Mouse (Mus musculus): ENCODE results near the gene Zfp712. TPM values are rescaled to one million over a fixed set of nuclear protein-coding genes. Genes with fewer than 3 reads are reported as not detected.

The Zfp712 gene
- polyA plus RNA-seq (2015; fragmentation: Illumina TruSeq; extraction: RNeasy Lipid Tissue Mini Kit (QIAGEN cat#74804); ENCODE audit: low read depth, low replicate concordance): 5.4 TPM

DNA sequence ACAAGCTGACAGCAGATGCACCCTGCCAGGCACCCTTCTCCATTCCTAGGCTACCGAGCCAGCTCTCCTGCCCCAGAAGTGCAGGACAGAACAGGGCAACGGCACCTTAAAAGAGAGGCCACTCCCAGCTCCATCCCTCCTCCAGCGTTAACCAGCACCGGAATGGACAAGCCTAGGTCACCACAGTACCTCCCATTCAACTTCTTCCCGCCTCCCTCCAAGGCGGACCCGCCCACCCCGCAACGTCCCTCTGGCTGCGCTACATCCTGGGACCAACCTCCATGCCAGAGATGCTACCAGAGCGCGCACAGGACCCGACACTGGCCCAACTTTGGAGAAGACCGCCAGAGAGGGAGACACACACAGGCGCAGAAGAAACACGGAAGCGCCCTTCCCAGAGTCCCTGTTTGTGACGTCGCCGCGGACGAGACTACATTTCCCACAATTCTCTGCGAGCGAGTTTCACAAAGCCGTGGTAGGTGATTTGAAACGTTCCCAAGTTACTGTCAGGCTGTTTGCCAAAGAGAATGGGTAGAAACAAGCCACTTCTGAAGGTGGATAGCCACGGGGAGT is at the start of gene Zfp712:
Zfp712 (minus strand) TSS at position 385 of the 573 bp plus-strand sequence.

DNA sequence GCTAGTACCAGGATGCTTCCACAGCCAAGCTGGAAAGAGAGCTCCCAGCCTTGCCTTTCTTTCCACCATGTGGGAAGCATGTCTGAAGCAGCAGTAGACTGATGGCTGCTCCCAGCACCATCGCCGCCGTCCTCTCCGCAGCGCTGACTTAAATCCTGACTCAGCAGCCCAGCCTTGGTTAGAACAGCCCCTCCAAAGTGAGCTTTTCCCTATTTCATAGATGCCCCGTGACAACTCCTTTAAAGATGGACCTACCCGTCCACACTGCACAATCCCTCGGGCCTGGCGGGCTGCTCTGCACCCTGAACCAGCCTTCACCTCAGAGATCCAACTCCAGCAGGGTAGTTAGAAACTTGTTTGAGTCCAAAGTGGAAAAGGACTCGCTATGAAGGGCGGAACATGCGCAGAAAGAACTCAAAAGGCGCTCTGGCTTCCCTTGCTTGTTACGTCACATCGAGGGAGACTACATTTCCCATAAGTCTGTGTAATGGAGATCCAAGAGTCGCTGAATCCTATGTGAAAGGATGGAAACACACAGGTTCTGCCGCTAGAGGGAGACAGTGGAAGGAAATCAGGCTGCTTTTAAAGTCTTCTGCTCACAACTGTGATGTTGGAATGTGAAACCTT is 47.3 kb upstream of the Zfp712 start, which contains the start of gene Gm28557:
Gm28557 (minus strand) TSS at position 411 of the 627 bp plus-strand sequence.

DNA sequence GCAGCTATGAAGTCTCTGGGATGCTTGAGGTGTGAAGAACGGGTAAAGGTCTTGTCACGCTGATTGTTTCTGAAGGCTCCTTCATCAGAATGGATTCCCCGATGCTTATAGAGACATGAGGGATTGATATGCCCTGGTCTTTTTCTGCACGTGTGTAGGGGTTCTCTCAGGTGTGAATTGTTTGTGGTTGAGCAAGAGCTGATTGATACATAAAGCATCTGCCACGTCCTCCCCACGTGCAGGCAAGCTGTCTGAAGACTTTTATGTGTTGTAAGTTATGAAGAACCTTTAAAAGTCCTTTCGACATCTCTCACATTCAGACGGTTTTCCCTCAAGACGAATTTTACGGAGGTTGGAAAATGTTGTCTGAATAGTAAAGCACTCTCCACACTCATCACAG is 36.9 kb upstream of the Zfp712 start, which contains the start of gene Zfp708:
Zfp708 (minus strand) TSS at position 101 of the 400 bp plus-strand sequence.

Other genes with a start within 250 kb of the Zfp712 start
- gene Gm10767, start 156.3 kb downstream of the Zfp712 start, polyA plus RNA-seq (2015; fragmentation: Illumina TruSeq; extraction: RNeasy Lipid Tissue Mini Kit (QIAGEN cat#74804); ENCODE audit: low read depth, low replicate concordance): 3.9 TPM
- 3.4 TPM for gene Zfp708, start 36.8 kb upstream of the Zfp712 start, polyA plus RNA-seq (2015; fragmentation: Illumina TruSeq; extraction: RNeasy Lipid Tissue Mini Kit (QIAGEN cat#74804); ENCODE audit: low read depth, low replicate concordance)
- gene Gm28557, start 47.4 kb upstream of the Zfp712 start, polyA plus RNA-seq (2015; fragmentation: Illumina TruSeq; extraction: RNeasy Lipid Tissue Mini Kit (QIAGEN cat#74804); ENCODE audit: low read depth, low replicate concordance): 2.0 TPM
- not detected for gene Rslcan18, start 55.1 kb upstream of the Zfp712 start, polyA plus RNA-seq (2015; fragmentation: Illumina TruSeq; extraction: RNeasy Lipid Tissue Mini Kit (QIAGEN cat#74804); ENCODE audit: low read depth, low replicate concordance)
- gene Zfp759, start 60.5 kb upstream of the Zfp712 start, polyA plus RNA-seq (2015; fragmentation: Illumina TruSeq; extraction: RNeasy Lipid Tissue Mini Kit (QIAGEN cat#74804); ENCODE audit: low read depth, low replicate concordance): 5.8 TPM
- 7.1 TPM for gene Rsl1, start 112.0 kb upstream of the Zfp712 start, polyA plus RNA-seq (2015; fragmentation: Illumina TruSeq; extraction: RNeasy Lipid Tissue Mini Kit (QIAGEN cat#74804); ENCODE audit: low read depth, low replicate concordance)
- 2.7 TPM for gene Zfp455, start 133.3 kb upstream of the Zfp712 start, polyA plus RNA-seq (2015; fragmentation: Illumina TruSeq; extraction: RNeasy Lipid Tissue Mini Kit (QIAGEN cat#74804); ENCODE audit: low read depth, low replicate concordance)
- gene Zfp458, start 217.3 kb upstream of the Zfp712 start, polyA plus RNA-seq (2015; fragmentation: Illumina TruSeq; extraction: RNeasy Lipid Tissue Mini Kit (QIAGEN cat#74804); ENCODE audit: low read depth, low replicate concordance): 6.0 TPM
- gene Zfp457, start 245.3 kb upstream of the Zfp712 start, polyA plus RNA-seq (2015; fragmentation: Illumina TruSeq; extraction: RNeasy Lipid Tissue Mini Kit (QIAGEN cat#74804); ENCODE audit: low read depth, low replicate concordance): 0.83 TPM

Data from brain, adult 10 weeks (tissue).